Mouse (Mus musculus): ENCODE measurements around the gene Slc5a1.

DNA sequence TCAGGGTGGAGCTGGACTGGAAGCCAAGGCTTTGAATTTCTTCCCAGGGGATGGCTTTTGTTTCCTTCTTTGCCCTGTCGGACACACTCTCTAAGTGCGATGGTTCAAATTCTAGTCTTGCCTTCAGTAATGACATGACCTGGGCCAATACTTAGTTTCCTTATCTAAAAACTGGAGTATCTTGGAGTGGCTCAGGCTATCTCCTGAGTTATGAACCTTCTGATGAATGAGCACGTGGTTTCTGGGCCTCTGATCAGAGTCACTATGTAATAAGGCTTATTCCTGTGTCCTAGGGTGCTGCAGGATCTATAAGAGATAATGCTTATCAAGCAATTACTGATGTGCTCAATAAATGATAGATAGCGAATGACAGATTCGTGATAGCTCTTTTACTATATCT, 19.4 kb upstream of the Slc5a1 start:
- TF ChIP-seq CTCF (IDR thresholded peaks at IDR 0.05; ENCODE audit: control insufficient read depth, insufficient read depth, insufficient read length) (no peak), MYOG (IDR thresholded peaks at IDR 0.05; ENCODE audit: control insufficient read depth, extremely low read depth, insufficient read length) (no peak)

Measured in C2C12 (cell line).